Mouse (Mus musculus): ENCODE data around the gene Tox2. TPM values are rescaled to one million over a fixed set of nuclear protein-coding genes. Genes with fewer than 3 reads are reported as not detected.

Gene Tox2
- 20.6 and 23.5 TPM in 2 replicates for polyA plus RNA-seq (2015; fragmentation: Nextera tagmentation; extraction: Ambion mirVana)

DNA sequence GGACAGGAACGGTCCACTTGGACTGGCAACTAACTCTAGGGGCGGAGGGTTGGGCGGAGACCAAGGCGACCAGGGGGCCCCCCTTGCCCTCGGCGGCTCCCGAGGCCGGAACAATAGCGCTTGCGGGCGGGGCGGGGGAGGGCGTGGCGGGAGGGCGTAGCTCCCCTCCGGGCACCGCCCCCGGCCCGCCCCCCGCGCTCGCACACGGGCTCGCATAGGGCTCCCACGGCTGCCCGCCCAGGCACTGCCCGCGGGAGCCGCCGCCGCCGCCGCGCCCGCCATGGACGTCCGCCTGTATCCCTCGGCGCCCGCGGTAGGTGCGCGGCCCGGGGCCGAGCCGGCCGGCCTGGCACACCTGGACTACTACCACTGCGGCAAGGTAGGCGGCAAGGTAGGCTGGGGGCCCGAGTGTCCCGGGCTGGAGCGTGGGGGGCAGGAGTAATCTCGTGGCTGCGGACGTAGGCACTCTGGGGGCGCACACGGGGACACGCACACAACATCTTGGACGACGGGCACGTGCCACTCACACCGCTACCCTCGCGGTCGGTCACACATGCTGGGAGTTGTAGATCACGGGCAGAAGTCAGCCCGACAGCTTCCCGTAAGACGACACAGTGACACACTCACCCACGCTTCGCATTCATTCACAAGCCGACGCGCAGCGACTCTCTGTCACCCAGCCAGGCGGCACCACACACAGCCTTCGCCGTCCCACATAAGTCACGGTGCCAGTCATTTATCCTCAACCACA is at the start of gene Tox2:
Gene Tox2, plus strand, starts transcription at position 242 of the 751 bp plus-strand sequence.
- H3K4me1 ChIP-seq (replicated peaks): peaks cover 43% of the 10 kb centered on the region
- H3K27ac ChIP-seq: peak within 1 kb of the TSS; percentile 76
- peak within 1 kb of the TSS; percentile 57 for H3K4me3 ChIP-seq
- peak; percentile 79 for ATAC-seq (ENCODE audit: low FRiP score)
- peak within 1 kb of the TSS; percentile 70 for H3K4me2 ChIP-seq
- under 1% methylated on average over 76 of the region's 79 CpGs for WGBS
- H3K9ac ChIP-seq: peak within 1 kb of the TSS; percentile 76
- 0 out of 2 replicates have a peak, but pooled peaks cover 10% of the 10 kb centered on the region for H3K9me3 ChIP-seq
- peaks cover 56% of the 10 kb centered on the region for H3K27me3 ChIP-seq
- no peaks in the 10 kb centered on the region for H3K36me3 ChIP-seq

DNA sequence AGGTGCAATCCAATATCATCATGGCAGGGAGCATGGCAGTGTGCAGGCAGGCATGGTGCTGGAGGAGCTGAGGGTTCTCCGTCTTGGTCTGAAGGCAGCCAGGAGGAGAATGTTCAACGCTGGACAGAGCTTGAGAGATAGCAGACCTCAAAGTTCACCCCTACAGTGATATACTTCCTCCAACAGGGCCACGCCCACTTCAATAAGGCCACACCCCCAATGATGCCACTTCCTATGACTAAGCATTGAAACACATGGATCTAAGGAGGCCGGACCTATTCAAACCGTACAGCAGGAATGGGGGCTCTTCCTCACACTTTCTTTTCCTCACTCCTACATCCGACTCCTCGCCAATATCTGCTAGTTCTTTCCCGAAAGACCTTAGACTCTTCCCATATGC is 48.3 kb upstream of the Tox2 start:
- H3K4me1 ChIP-seq (replicated peaks): peaks cover 20% of the 10 kb centered on the region
- no peaks in the 10 kb centered on the region for H3K9me3 ChIP-seq
- no peak overlapping the region for H3K9ac ChIP-seq
- no peak for ATAC-seq (ENCODE audit: low FRiP score)
- no peak overlapping the region for H3K4me2 ChIP-seq
- peaks cover 8% of the 10 kb centered on the region; the same call in 1 of the 2 replicates for H3K27me3 ChIP-seq
- 92% methylated on average over 8 of the region's 8 CpGs for WGBS
- H3K36me3 ChIP-seq: no peaks in the 10 kb centered on the region
- H3K27ac ChIP-seq: no peak overlapping the region
- H3K4me3 ChIP-seq: no peak overlapping the region

DNA sequence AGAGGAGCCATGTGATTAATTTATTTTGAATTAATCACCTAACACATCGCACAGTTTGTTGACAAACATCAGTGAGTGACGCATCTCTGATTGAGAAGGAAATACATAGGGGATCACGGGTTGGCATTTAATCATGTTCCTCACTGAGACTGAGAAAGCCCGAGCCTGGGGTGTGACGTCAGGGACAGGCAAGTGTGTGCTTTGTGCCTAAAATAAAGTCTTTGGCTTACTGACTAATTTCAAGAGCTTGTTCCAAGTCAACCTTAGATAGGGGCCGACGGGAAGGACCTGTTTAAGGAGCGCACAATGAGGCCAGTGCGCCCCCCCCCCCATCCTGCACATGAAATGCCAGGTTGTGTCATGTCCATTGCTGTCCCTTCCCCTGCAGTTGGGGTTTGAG is 43.9 kb upstream of the Tox2 start:
- Histone ChIP-seq H3K27me3 (0 out of 2 replicates have a peak, but pooled peaks cover 2% of the 10 kb centered on the region), H3K4me2 (no peak overlapping the region), H3K9me3 (no peaks in the 10 kb centered on the region), H3K36me3 (no peaks in the 10 kb centered on the region), H3K4me3 (no peak overlapping the region), H3K4me1 (replicated peaks) (no peaks in the 10 kb centered on the region), H3K27ac (no peak overlapping the region), H3K9ac (no peak overlapping the region)
- no peak for ATAC-seq (ENCODE audit: low FRiP score)
- 91% methylated on average over 9 of the region's 9 CpGs for WGBS

DNA sequence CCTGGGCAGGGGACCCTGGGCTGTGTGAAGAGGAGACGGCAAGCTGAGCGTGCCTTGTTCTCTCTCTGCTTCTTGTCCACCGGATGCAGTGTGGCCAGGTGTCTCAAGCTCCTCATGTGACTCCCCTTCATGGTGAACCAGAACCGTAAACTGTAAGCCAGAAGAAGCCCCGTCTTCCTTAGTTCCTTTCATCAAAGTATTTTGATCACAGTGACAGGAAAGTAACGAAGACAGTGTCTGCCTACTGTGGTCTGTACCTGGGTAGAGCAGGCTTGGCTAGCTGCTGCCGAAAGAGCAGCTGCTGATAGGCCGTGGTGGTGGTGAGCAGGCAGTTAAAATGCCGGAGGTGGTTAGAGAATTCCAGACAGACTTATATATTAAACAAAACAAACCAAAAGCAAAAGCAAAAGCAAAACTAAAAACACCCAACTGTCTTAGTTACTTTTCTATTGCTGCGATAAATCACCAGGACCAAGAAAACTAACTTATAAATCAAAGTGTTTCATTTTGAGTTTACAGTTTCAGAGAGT is 38.4 kb upstream of the Tox2 start:
- no peaks in the 10 kb centered on the region for H3K36me3 ChIP-seq
- WGBS: 89% methylated on average over 10 of the region's 10 CpGs
- no peaks in the 10 kb centered on the region for H3K9me3 ChIP-seq
- no peak overlapping the region for H3K4me3 ChIP-seq
- peaks cover 12% of the 10 kb centered on the region for H3K4me1 ChIP-seq (replicated peaks)
- no peak overlapping the region for H3K27ac ChIP-seq
- ATAC-seq (ENCODE audit: low FRiP score): no peak
- H3K27me3 ChIP-seq: no peaks in the 10 kb centered on the region
- no peak overlapping the region for H3K4me2 ChIP-seq
- no peak overlapping the region for H3K9ac ChIP-seq

DNA sequence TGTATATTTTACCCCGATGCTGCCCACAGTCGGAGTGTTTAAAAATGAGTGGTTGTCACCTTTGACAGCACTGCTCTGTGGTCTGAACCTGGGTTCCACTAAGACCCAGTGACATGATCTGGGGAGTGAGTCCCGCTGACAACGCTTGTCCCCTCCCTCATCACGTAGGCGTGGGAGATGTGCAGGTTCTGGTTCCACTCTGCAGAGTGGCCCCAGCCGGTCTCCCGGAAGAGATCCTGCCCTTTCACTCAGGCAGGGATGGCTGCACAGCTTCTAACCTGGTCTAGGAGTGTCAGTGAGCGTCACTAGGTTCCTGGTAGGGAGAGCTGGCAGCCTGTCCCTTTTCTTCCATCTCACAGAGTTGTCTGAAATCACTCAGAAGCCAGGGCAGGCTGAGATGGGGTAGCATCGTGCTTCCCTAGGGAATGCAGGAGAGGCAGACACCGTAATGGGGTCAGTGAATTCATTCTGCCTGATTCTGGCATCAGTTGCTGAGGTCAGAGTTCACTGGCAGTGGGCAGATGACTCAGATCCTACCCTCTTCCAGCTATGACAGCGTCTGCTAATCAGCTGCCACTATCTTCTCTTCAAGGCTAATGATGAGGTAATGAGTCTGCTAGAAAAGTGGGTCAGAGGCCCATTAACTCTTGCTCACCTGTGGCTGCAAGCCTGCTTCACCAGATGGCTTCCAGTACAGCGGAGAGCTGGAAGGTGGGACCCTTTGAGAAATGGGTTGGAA is 36.7 kb upstream of the Tox2 start:
- H3K36me3 ChIP-seq: no peaks in the 10 kb centered on the region
- no peak overlapping the region for H3K4me2 ChIP-seq
- no peak overlapping the region for H3K4me3 ChIP-seq
- 44% methylated on average over 13 of the region's 13 CpGs for WGBS
- no peaks in the 10 kb centered on the region for H3K27me3 ChIP-seq
- no peaks in the 10 kb centered on the region for H3K9me3 ChIP-seq
- H3K9ac ChIP-seq: no peak overlapping the region
- ATAC-seq (ENCODE audit: low FRiP score): 0 out of 2 replicates have a peak, but pooled peaks have one; percentile 13
- H3K27ac ChIP-seq: no peak overlapping the region
- H3K4me1 ChIP-seq (replicated peaks): peaks cover 12% of the 10 kb centered on the region

DNA sequence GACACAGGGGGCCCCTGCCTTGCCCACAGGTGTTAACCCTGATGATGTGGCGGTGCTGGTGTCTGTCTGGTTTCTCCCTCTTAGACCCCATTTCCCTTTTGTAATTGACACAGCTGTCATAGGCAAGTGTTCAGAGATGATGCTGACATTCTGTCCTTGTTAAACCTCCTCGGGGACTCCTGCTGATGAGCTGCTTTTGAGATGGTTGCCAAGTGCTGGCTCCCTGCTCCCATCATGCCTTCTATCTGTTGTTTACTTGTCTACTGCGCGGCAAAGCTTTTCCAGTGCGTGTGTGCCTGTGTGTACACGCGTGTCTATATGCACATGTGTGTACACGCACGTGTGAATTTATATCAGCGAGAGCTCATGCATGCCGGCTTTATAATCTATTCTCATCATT is 31.0 kb upstream of the Tox2 start:
- Histone ChIP-seq H3K4me3 (no peak overlapping the region), H3K9ac (no peak overlapping the region), H3K36me3 (no peaks in the 10 kb centered on the region), H3K4me1 (replicated peaks) (peaks cover 17% of the 10 kb centered on the region), H3K4me2 (no peak overlapping the region), H3K27ac (no peak overlapping the region), H3K9me3 (no peaks in the 10 kb centered on the region), H3K27me3 (peaks cover 6% of the 10 kb centered on the region; the same call in 1 of the 2 replicates)
- ATAC-seq (ENCODE audit: low FRiP score): no peak
- 83% methylated on average over 11 of the region's 11 CpGs for WGBS

DNA sequence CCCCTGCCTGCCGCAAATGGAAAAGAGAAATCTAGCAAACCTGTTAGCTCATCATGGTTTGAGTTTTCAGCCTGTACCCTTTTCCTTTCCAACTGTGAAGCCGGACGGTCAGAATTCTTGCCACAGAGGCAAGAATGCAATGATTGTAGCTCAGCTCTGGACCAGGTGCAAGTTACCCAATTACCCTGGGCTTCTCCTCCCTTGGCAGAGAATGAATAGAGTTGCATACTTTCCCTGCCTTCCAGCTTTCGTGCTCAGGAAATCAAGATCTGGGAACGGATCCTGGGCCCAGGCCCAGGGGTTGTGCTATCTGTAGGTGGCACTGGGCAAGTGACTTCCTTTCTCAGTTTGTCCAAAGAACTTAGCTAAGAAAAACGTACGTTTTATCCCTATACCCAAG is 28.9 kb upstream of the Tox2 start:
- Histone ChIP-seq H3K9me3 (no peaks in the 10 kb centered on the region), H3K27me3 (peaks cover 13% of the 10 kb centered on the region; the same call in 1 of the 2 replicates), H3K9ac (no peak overlapping the region), H3K36me3 (no peaks in the 10 kb centered on the region), H3K4me3 (no peak overlapping the region), H3K4me1 (replicated peaks) (peaks cover 17% of the 10 kb centered on the region), H3K4me2 (no peak overlapping the region), H3K27ac (no peak overlapping the region)
- WGBS: 71% methylated on average over 7 of the region's 7 CpGs
- ATAC-seq (ENCODE audit: low FRiP score): no peak

DNA sequence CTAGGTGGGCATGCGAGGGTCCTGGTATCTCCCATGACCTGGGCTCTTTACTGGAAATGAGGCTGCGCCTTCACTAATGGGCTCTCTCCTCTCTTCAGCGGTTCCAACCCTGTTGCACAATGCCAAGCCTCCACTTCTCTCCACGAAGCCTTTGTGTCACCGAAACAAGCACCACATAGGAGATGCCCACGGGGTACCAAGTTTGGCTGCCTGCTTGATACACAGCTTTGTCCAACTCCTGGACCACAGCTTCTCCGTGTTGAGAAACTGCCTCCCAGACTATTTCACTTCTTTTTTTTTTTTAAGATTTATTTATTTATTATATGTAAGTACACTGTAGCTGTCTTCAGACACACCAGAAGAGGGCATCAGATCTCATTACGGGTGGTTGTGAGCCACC is 27.1 kb upstream of the Tox2 start:
- Histone ChIP-seq H3K4me1 (replicated peaks) (peaks cover 17% of the 10 kb centered on the region), H3K36me3 (no peaks in the 10 kb centered on the region), H3K4me2 (no peak overlapping the region), H3K9me3 (no peaks in the 10 kb centered on the region), H3K27ac (no peak overlapping the region), H3K4me3 (no peak overlapping the region), H3K9ac (no peak overlapping the region), H3K27me3 (peaks cover 15% of the 10 kb centered on the region; the same call in 1 of the 2 replicates)
- no peak for ATAC-seq (ENCODE audit: low FRiP score)
- 96% methylated on average over 8 of the region's 8 CpGs for WGBS

DNA sequence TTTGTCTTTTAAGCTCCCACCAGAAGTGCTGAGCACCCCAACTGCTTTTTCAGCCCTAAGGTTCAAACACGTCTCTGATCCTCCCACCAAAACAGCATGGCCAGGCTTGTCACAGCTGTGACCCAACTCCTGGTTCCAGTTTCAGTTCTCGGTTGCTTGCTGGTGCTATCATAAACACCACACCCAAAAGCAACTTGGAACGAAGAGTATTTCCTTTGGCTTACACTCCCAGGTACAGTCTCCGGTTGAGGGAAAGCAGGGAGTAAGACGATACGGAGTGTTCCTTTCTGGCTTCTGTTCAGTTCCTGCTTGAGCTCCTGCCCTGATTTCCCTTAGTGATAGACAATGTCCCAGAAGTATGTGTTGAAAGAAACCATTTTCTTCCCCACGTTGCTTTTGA is 26.4 kb upstream of the Tox2 start:
- H3K4me3 ChIP-seq: no peak overlapping the region
- no peak overlapping the region for H3K4me2 ChIP-seq
- 73% methylated on average over 7 of the region's 7 CpGs for WGBS
- H3K27me3 ChIP-seq: peaks cover 19% of the 10 kb centered on the region; the same call in 1 of the 2 replicates
- H3K27ac ChIP-seq: no peak overlapping the region
- no peak for ATAC-seq (ENCODE audit: low FRiP score)
- H3K36me3 ChIP-seq: no peaks in the 10 kb centered on the region
- no peak overlapping the region for H3K9ac ChIP-seq
- peaks cover 15% of the 10 kb centered on the region for H3K4me1 ChIP-seq (replicated peaks)
- no peaks in the 10 kb centered on the region for H3K9me3 ChIP-seq

DNA sequence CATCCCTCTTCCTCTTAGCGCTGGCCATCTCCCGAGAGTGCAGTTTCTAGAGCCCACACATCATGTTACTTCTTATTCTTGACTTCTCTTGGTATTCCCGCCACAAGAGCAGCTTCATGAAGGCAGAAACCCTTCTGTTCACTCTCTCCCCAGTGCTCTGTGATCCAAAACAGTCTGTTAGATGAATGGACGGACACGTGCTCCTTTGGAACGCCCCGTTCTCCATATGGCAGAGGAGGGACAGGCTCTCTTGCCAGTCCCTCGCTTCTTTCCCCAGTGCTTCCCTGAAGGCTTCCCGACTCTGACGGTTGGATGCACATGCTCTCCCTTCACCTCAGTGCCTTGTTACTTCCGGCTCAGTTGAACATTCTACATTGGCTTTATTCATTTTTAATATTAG is 15.4 kb upstream of the Tox2 start:
- H3K36me3 ChIP-seq: no peaks in the 10 kb centered on the region
- no peak overlapping the region for H3K4me2 ChIP-seq
- peaks cover 25% of the 10 kb centered on the region for H3K4me1 ChIP-seq (replicated peaks)
- 30% methylated on average over 11 of the region's 11 CpGs for WGBS
- no peak for ATAC-seq (ENCODE audit: low FRiP score)
- no peak overlapping the region for H3K9ac ChIP-seq
- H3K27ac ChIP-seq: no peak overlapping the region
- no peak overlapping the region for H3K4me3 ChIP-seq
- peaks cover 19% of the 10 kb centered on the region for H3K27me3 ChIP-seq
- H3K9me3 ChIP-seq: no peaks in the 10 kb centered on the region

DNA sequence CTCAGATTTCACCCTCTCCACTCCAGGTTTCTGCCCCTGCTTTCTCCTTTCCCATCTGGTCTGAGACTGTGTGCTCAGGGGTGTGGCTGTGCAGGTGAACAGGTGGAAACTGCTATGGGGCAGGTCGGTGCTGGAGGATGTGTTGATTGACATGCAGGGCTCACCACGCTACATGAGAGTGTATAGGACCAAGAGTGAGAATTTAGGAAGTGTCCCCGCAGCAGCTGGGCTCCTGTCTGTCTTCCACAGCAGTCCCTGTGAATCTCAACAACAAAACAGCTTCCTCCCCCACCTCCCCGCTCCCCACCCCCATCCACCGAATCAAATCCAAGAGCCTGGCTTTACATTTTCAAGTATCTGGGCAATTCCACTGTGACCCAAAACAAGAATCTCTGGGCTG is 13.3 kb upstream of the Tox2 start:
- 7% methylated on average over 5 of the region's 5 CpGs for WGBS
- no peak overlapping the region for H3K4me2 ChIP-seq
- ATAC-seq (ENCODE audit: low FRiP score): 0 out of 2 replicates have a peak, but pooled peaks have one; percentile 17
- H3K36me3 ChIP-seq: no peaks in the 10 kb centered on the region
- no peaks in the 10 kb centered on the region for H3K9me3 ChIP-seq
- peaks cover 36% of the 10 kb centered on the region for H3K4me1 ChIP-seq (replicated peaks)
- peaks cover 21% of the 10 kb centered on the region for H3K27me3 ChIP-seq
- H3K4me3 ChIP-seq: no peak overlapping the region
- H3K27ac ChIP-seq: no peak overlapping the region
- H3K9ac ChIP-seq: 0 out of 2 replicates have a peak overlapping the region, but pooled peaks have one; percentile 6

DNA sequence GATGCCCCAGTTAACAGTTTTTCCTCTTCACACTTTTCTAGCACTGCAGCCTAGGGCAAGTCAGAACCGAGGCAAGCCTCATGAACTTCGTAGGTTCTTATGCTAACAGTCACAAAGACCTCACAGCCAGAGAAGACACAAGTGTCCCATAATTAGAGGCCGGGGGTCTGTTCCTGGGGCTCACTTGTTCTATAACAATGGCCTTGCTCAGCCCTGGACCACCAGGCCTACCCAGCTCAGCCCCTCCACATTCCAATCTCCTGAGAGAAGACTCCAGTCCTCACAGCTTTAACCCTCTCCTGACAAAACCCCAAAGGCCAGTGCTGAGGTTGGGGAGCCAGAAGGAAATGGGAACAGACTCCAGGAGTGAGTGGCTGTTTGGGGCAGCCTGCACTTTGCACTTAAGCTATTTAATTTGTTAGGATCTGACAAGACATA is 12.9 kb upstream of the Tox2 start:
- no peaks in the 10 kb centered on the region for H3K9me3 ChIP-seq
- H3K36me3 ChIP-seq: no peaks in the 10 kb centered on the region
- no peak overlapping the region for H3K4me3 ChIP-seq
- peak; percentile 68; the same call in 1 of the 2 replicates for ATAC-seq (ENCODE audit: low FRiP score)
- 3% methylated on average over 3 of the region's 3 CpGs for WGBS
- peaks cover 40% of the 10 kb centered on the region for H3K4me1 ChIP-seq (replicated peaks)
- peaks cover 21% of the 10 kb centered on the region for H3K27me3 ChIP-seq
- no peak overlapping the region for H3K4me2 ChIP-seq
- H3K27ac ChIP-seq: no peak overlapping the region
- 0 out of 2 replicates have a peak overlapping the region, but pooled peaks have one; percentile 6 for H3K9ac ChIP-seq
